Mouse (Mus musculus) CH12.LX (cell line): ENCODE results near the gene Calcrl. TPM values are rescaled to one million over a fixed set of nuclear protein-coding genes. Genes with fewer than 3 reads are reported as not detected.

ENCODE experiments used
- DNase-seq: peaks from one replicate; pipeline ENCODE4 v3.0.0-alpha.2; 2013; ENCODE audit errors: extremely low read depth
- H3K27ac ChIP-seq: 2 replicates; pipeline ENCODE4 v1.5.1; 2012; ENCODE audit warnings: low read depth, mild to moderate bottlenecking, control low read depth, moderate library complexity; ENCODE audit not compliant: insufficient read depth
- H3K27me3 ChIP-seq: replicated peaks from 2 replicates; pipeline ENCODE3; 2012; ENCODE audit warnings: inconsistent platforms
- H3K36me3 ChIP-seq, 2 experiments: replicated peaks in 1 of 2; 2 replicates each; pipeline versions ENCODE3 to v1.6.1; 2012; ENCODE audit warnings: inconsistent platforms in 1 of 2, low read length in 1 of 2, mild to moderate bottlenecking in 1 of 2, mixed read lengths in 1 of 2, moderate library complexity in 1 of 2; ENCODE audit not compliant: control insufficient read depth in 1 of 2, insufficient read depth in 1 of 2
- H3K4me1 ChIP-seq, 2 experiments: 2 replicates each; pipeline ENCODE4 v1.6.1; 2012; ENCODE audit warnings: inconsistent platforms in 1 of 2, moderate library complexity in 1 of 2; ENCODE audit not compliant: insufficient read depth in 2 of 2, control insufficient read depth in 1 of 2
- H3K4me2 ChIP-seq: 2 replicates; pipeline ENCODE4 v1.6.1; 2012; ENCODE audit warnings: low read depth, mild to moderate bottlenecking, control low read depth; ENCODE audit not compliant: poor library complexity, insufficient read depth, severe bottlenecking
- H3K4me3 ChIP-seq, 3 experiments: fragments of 150-350 bp in 1 of 3; sonication (generic) in 1 of 3; replicated peaks in 1 of 3; 2 replicates each; pipeline versions ENCODE3 to v1.5.1; 2011 to 2012; ENCODE audit warnings: low read depth in 2 of 3, low read length in 2 of 3, mild to moderate bottlenecking in 2 of 3, moderate library complexity in 2 of 3, control low read depth in 1 of 3, improper control_type of control experiment in 1 of 3, inconsistent platforms in 1 of 3, mixed read lengths in 1 of 3; ENCODE audit not compliant: poor library complexity in 1 of 3
- H3K79me2 ChIP-seq: replicated peaks from 2 replicates; pipeline ENCODE4 v1.6.1; 2012; ENCODE audit warnings: mild to moderate bottlenecking, moderate library complexity; ENCODE audit not compliant: control insufficient read depth, poor library complexity, insufficient read depth, severe bottlenecking; ENCODE audit errors: extremely low read depth
- H3K9ac ChIP-seq: 2 replicates; pipeline ENCODE4 v1.6.1; 2012; ENCODE audit warnings: low read depth, mild to moderate bottlenecking, control low read depth, moderate library complexity; ENCODE audit not compliant: insufficient read depth
- H3K9me3 ChIP-seq: replicated peaks from 2 replicates; pipeline ENCODE3; 2012; ENCODE audit warnings: low read length, inconsistent platforms, mixed read lengths
- CHD1 ChIP-seq: IDR thresholded peaks from 2 replicates; pipeline ENCODE4 v1.6.1; 2012; ENCODE audit warnings: low read depth, low read length, improper control_type of control experiment, inconsistent platforms
- CHD2 ChIP-seq: IDR thresholded peaks from 2 replicates; pipeline ENCODE4 v1.6.1; 2011; ENCODE audit warnings: low read length, improper control_type of control experiment
- CTCF ChIP-seq, 2 experiments: IDR thresholded peaks in 1 of 2; conservative IDR thresholded peaks in 1 of 2; 2 replicates each; pipeline ENCODE4 v1.5.1; 2011 to 2012; ENCODE audit warnings: low read depth in 2 of 2, low read length in 2 of 2, improper control_type of control experiment in 1 of 2, inconsistent platforms in 1 of 2, mild to moderate bottlenecking in 1 of 2, moderate library complexity in 1 of 2
- ETS1 ChIP-seq: conservative IDR thresholded peaks from 2 replicates; pipeline ENCODE4 v1.6.1; 2012; ENCODE audit warnings: low read depth, mild to moderate bottlenecking, inconsistent platforms, low read length, improper control_type of control experiment, moderate library complexity
- IRF4 ChIP-seq: IDR thresholded peaks from 2 replicates; pipeline ENCODE4 v1.6.1; 2014; ENCODE audit warnings: low read depth, mild to moderate bottlenecking, inconsistent platforms, low read length, improper control_type of control experiment
- JUN ChIP-seq: IDR thresholded peaks from 2 replicates; pipeline ENCODE4 v1.6.1; 2011; ENCODE audit warnings: low read depth, mild to moderate bottlenecking, low read length, improper control_type of control experiment, moderate library complexity; ENCODE audit not compliant: insufficient read depth
- KAT2A ChIP-seq: IDR thresholded peaks from 2 replicates; pipeline ENCODE4 v1.6.1; 2012; ENCODE audit warnings: low read length, improper control_type of control experiment, inconsistent platforms; ENCODE audit not compliant: insufficient replicate concordance
- MAX ChIP-seq: IDR thresholded peaks from 2 replicates; pipeline ENCODE4 v1.6.1; 2011; ENCODE audit warnings: low read length, improper control_type of control experiment
- MAZ ChIP-seq: IDR thresholded peaks from 2 replicates; pipeline ENCODE4 v1.6.1; 2012; ENCODE audit warnings: low read depth, mild to moderate bottlenecking, inconsistent platforms, low read length, improper control_type of control experiment, moderate library complexity
- MYC ChIP-seq: IDR thresholded peaks from 2 replicates; pipeline ENCODE4 v1.6.1; 2011; ENCODE audit warnings: low read depth, mild to moderate bottlenecking, improper control_type of control experiment, low read length
- NELFE ChIP-seq: IDR thresholded peaks from 2 replicates; pipeline ENCODE4 v1.6.1; 2011; ENCODE audit warnings: low read depth, low read length, improper control_type of control experiment
- PAX5 ChIP-seq: IDR thresholded peaks from 2 replicates; pipeline ENCODE4 v1.6.1; 2012; ENCODE audit warnings: low read length, inconsistent platforms, mixed read lengths
- SMC3 ChIP-seq: IDR thresholded peaks from 2 replicates; pipeline ENCODE4 v1.6.1; 2011; ENCODE audit warnings: low read depth, low read length, improper control_type of control experiment
- TBP ChIP-seq: conservative IDR thresholded peaks from 2 replicates; pipeline ENCODE4 v1.6.1; 2011; ENCODE audit warnings: low read depth, low read length, improper control_type of control experiment
- TCF12 ChIP-seq: IDR thresholded peaks from 2 replicates; pipeline ENCODE4 v1.6.1; 2014; ENCODE audit warnings: low read depth, mild to moderate bottlenecking, inconsistent platforms, low read length, improper control_type of control experiment
- USF1 ChIP-seq: IDR thresholded peaks from 2 replicates; pipeline ENCODE4 v1.6.1; 2014; ENCODE audit warnings: low read depth, mild to moderate bottlenecking, inconsistent platforms, low read length, improper control_type of control experiment
- USF2 ChIP-seq: conservative IDR thresholded peaks from 2 replicates; pipeline ENCODE4 v1.6.1; 2011; ENCODE audit warnings: low read depth, low read length, improper control_type of control experiment
- ZC3H11A ChIP-seq: IDR thresholded peaks from 2 replicates; pipeline ENCODE4 v1.6.1; 2012; ENCODE audit warnings: low read depth, mild to moderate bottlenecking, inconsistent platforms, low read length, improper control_type of control experiment
- ZKSCAN1 ChIP-seq: IDR thresholded peaks from 2 replicates; pipeline ENCODE4 v1.6.1; 2012; ENCODE audit warnings: low read depth, inconsistent platforms, low read length, improper control_type of control experiment, borderline replicate concordance
- ZMIZ1 ChIP-seq: IDR thresholded peaks from 2 replicates; pipeline ENCODE4 v1.6.1; 2012; ENCODE audit warnings: low read depth, mild to moderate bottlenecking, inconsistent platforms, low read length, improper control_type of control experiment
- ZNF384 ChIP-seq: IDR thresholded peaks from 2 replicates; pipeline ENCODE4 v1.6.1; 2012; ENCODE audit warnings: low read depth, low read length, improper control_type of control experiment, inconsistent platforms
- dilution Hi-C: fragments of 300-500 bp; cut with MboI; formaldehyde crosslinking; loops from 2 replicates; pipeline ENCODE4 v1.14.3; 2020; ENCODE audit warnings: low sequenced_read_pairs; ENCODE audit not compliant: extremely low pct_unique_long_range_greater_than_20kb, extremely low pct_ligation_motif_present
- in situ Hi-C: fragments of 300-500 bp; cut with MboI; formaldehyde crosslinking; loops from 3 replicates; pipeline ENCODE4 v1.14.3; 2019; ENCODE audit warnings: low sequenced_read_pairs, low pct_ligation_motif_present, low pct_unique_long_range_greater_than_20kb, mixed read lengths
- polyA plus RNA-seq: library from polyadenylated mRNA; unstranded; fragments of >175 nt; gene quantifications from 2 replicates; pipeline ENCODE4 v1.2.1, GENCODE M21; 2012; ENCODE audit warnings: low read depth; ENCODE audit not compliant: insufficient read length
- total RNA-seq, 2 experiments: library from RNA; depleted of rRNA; stranded (reverse); fragments of 300-350 nt in 1 of 2; fragments of >200 nt in 1 of 2; gene quantifications; 2 replicates each; pipeline ENCODE4 v1.2.3; 2012 to 2014

Gene Calcrl
- total and polyA plus RNA-seq, 3 experiments = 3.9 to 12.1 (median 5.9) TPM

- no peak overlapping the region for H3K9ac ChIP-seq
- in situ Hi-C loops (no loop called here), dilution Hi-C loops (no loop called here)
- H3K4me1 ChIP-seq = peaks cover 0 to 10% of the 10 kb centered on the region in 2 experiments; a peak in 1 of 4 replicates
- H3K79me2 ChIP-seq = no peaks in the 10 kb centered on the region
- H3K27ac ChIP-seq = no peak overlapping the region
- no peak overlapping the region for H3K4me3 ChIP-seq
- TF ChIP-seq JUN (no peak), ZNF384 (peak; percentile 85)
- H3K9me3 ChIP-seq = no peaks in the 10 kb centered on the region
- no peaks in the 10 kb centered on the region for H3K36me3 ChIP-seq
- DNase-seq = no peak
- no peak overlapping the region for H3K4me2 ChIP-seq
- no peaks in the 10 kb centered on the region for H3K27me3 ChIP-seq
Observed at GRCm38 (mm10) chr2:84386563-84387393, 38.4 kb downstream of the Calcrl start.

- no peaks in the 10 kb centered on the region for H3K27me3 ChIP-seq
- no peak overlapping the region for H3K27ac ChIP-seq
- dilution Hi-C loops = no loop called here
Observed at GRCm38 (mm10) chr2:84384911-84385693, 40.1 kb downstream of the Calcrl start.

GRCm38 (mm10) chr2:84383828-84384227, 41.4 kb downstream of the Calcrl start:
- Histone ChIP-seq H3K27me3 (no peaks in the 10 kb centered on the region), H3K4me2 (no peak overlapping the region), H3K9me3 (no peaks in the 10 kb centered on the region), H3K79me2 (no peaks in the 10 kb centered on the region), H3K4me3 (no peak overlapping the region), H3K27ac (no peak overlapping the region), H3K9ac (no peak overlapping the region), H3K36me3 (no peaks in the 10 kb centered on the region), H3K4me1 (peaks cover 0 to 10% of the 10 kb centered on the region in 2 experiments; a peak in 1 of 4 replicates)
- dilution Hi-C loops (no loop called here), in situ Hi-C loops (no loop called here)
- no peak for DNase-seq
- TF ChIP-seq USF1 (no peak), SMC3 (no peak), ETS1 (no peak), MAZ (no peak), ZKSCAN1 (no peak), MAX (no peak), ZMIZ1 (no peak), ZC3H11A (no peak), CHD1 (no peak), NELFE (no peak), KAT2A (no peak), PAX5 (no peak)

More at GRCm38 (mm10) chr2:84384911-84385693, 40.1 kb downstream of the Calcrl start:
- Histone ChIP-seq H3K4me2 (no peak overlapping the region), H3K79me2 (no peaks in the 10 kb centered on the region), H3K9ac (no peak overlapping the region), H3K9me3 (no peaks in the 10 kb centered on the region), H3K4me1 (peaks cover 0 to 10% of the 10 kb centered on the region in 2 experiments; a peak in 1 of 4 replicates), H3K36me3 (no peaks in the 10 kb centered on the region), H3K4me3 (no peak overlapping the region)
- no peak for DNase-seq
- in situ Hi-C loops = no loop called here
- TF ChIP-seq ZC3H11A (no peak), TBP (no peak), PAX5 (no peak), NELFE (no peak), USF2 (no peak), MAX (no peak), ZKSCAN1 (no peak), IRF4 (no peak), USF1 (no peak), CHD2 (no peak), ZMIZ1 (no peak), MYC (no peak), CTCF (conservative IDR thresholded peaks at IDR 0.05 in 1 of 2, IDR thresholded peaks at IDR 0.05 in 1 of 2; ENCODE audit: low read depth in 2 of 2, low read length in 2 of 2) (no peak), TCF12 (no peak), JUN (no peak), ETS1 (no peak)
